Mouse (Mus musculus): ENCODE results near the gene Ndufb7. TPM values are rescaled to one million over a fixed set of nuclear protein-coding genes. Genes with fewer than 3 reads are reported as not detected.

The Ndufb7 gene
- total and polyA plus RNA-seq, 3 experiments, result 144 to 331 (median 223) TPM

- Histone ChIP-seq H3K36me3 (replicated peaks in 1 of 2; ENCODE audit: control insufficient read depth in 1 of 2, insufficient read depth in 1 of 2, low read length in 1 of 2) (peaks cover 24 to 90% of the 10 kb centered on the region in 2 experiments), H3K4me1 (ENCODE audit: control insufficient read depth in 1 of 2, insufficient read depth in 2 of 2) (peaks cover 5 to 15% of the 10 kb centered on the region in 2 experiments; a peak in 3 of 4 replicates), H3K9ac (ENCODE audit: insufficient read depth, low read depth) (no peak overlapping the region), H3K4me3 (replicated peaks in 1 of 3; ENCODE audit: low read depth in 2 of 3, low read length in 2 of 3, poor library complexity in 1 of 3) (no peak overlapping the region), H3K9me3 (replicated peaks; ENCODE audit: low read length) (peaks cover 6% of the 10 kb centered on the region), H3K27me3 (replicated peaks) (no peaks in the 10 kb centered on the region), H3K79me2 (replicated peaks; ENCODE audit: control insufficient read depth, extremely low read depth, insufficient read depth, poor library complexity, severe bottlenecking) (peaks cover 25% of the 10 kb centered on the region), H3K4me2 (ENCODE audit: insufficient read depth, low read depth, poor library complexity, severe bottlenecking) (no peak overlapping the region), H3K27ac (ENCODE audit: insufficient read depth, low read depth) (no peak overlapping the region)
- in situ Hi-C loops (cut with MboI; ENCODE audit: low pct_ligation_motif_present, low pct_unique_long_range_greater_than_20kb, low sequenced_read_pairs), result no loop called here
- DNase-seq (ENCODE audit: extremely low read depth), result no peak
- dilution Hi-C loops (cut with MboI; ENCODE audit: extremely low pct_ligation_motif_present, extremely low pct_unique_long_range_greater_than_20kb, low sequenced_read_pairs), result no loop called here
- no peak for TF ChIP-seq GABPA (IDR thresholded peaks at IDR 0.05; ENCODE audit: insufficient replicate concordance, low read depth, low read length)
- no peak for TF ChIP-seq NELFE (IDR thresholded peaks at IDR 0.05; ENCODE audit: low read depth, low read length)
- TF ChIP-seq BHLHE40 (IDR thresholded peaks at IDR 0.05; ENCODE audit: low read depth, low read length), result no peak
- TF ChIP-seq USF1 (IDR thresholded peaks at IDR 0.05; ENCODE audit: low read depth, low read length), result no peak
- TF ChIP-seq ELF1 (IDR thresholded peaks at IDR 0.05; ENCODE audit: low read depth, low read length), result no peak
- TF ChIP-seq SMC3 (IDR thresholded peaks at IDR 0.05; ENCODE audit: low read depth, low read length), result no peak
- TF ChIP-seq MAFK (IDR thresholded peaks at IDR 0.05; ENCODE audit: insufficient replicate concordance, low read length), result no peak
- TF ChIP-seq RAD21 (IDR thresholded peaks at IDR 0.05; ENCODE audit: low read depth, low read length), result no peak
- no peak for TF ChIP-seq MEF2A (IDR thresholded peaks at IDR 0.05; ENCODE audit: borderline replicate concordance, low read depth, low read length)
- TF ChIP-seq JUND (conservative IDR thresholded peaks at IDR 0.05; ENCODE audit: low read depth, low read length), result no peak
- no peak for TF ChIP-seq USF2 (conservative IDR thresholded peaks at IDR 0.05; ENCODE audit: low read depth, low read length)
- TF ChIP-seq MAX (IDR thresholded peaks at IDR 0.05; ENCODE audit: low read length), result no peak
- TF ChIP-seq TBP (conservative IDR thresholded peaks at IDR 0.05; ENCODE audit: low read depth, low read length), result no peak
- no peak for TF ChIP-seq HCFC1 (IDR thresholded peaks at IDR 0.05; ENCODE audit: low read depth, low read length)
- TF ChIP-seq POLR2AphosphoS2 (IDR thresholded peaks at IDR 0.05; ENCODE audit: low read depth, low read length), result no peak
- no peak for TF ChIP-seq TCF12 (IDR thresholded peaks at IDR 0.05; ENCODE audit: low read depth, low read length)
- no peak for TF ChIP-seq CTCF (conservative IDR thresholded peaks at IDR 0.05 in 1 of 2, IDR thresholded peaks at IDR 0.05 in 1 of 2; ENCODE audit: low read depth in 2 of 2, low read length in 2 of 2)
- no peak for TF ChIP-seq PAX5 (IDR thresholded peaks at IDR 0.05; ENCODE audit: low read length)
Observed at GRCm38 (mm10) chr8:83587644-83588043, 21.2 kb downstream of the Ndufb7 start.

DNA sequence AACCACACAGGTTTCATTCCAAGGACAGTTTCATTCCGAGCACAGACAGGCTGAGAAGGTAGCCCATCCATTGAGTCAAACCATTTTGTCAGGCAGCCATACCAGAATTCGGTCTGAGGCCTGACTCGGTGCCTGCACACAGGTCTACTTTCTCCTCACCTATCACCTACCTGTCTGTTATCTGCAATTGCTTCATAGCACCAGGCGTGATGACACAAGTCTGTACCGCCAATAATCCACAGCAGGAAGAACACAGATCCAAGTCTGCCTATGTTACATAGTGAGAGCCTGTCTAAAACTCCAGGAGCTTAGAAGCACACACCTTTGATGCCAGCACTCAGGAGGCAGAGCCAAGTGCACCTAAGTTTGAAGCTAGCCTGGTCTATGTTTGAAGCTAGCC, 22.4 kb downstream of the Ndufb7 start:
- Histone ChIP-seq H3K27ac (ENCODE audit: insufficient read depth, low read depth) (no peak overlapping the region), H3K4me2 (ENCODE audit: insufficient read depth, low read depth, poor library complexity, severe bottlenecking) (no peak overlapping the region), H3K36me3 (replicated peaks in 1 of 2; ENCODE audit: control insufficient read depth in 1 of 2, insufficient read depth in 1 of 2, low read length in 1 of 2) (peaks cover 19 to 78% of the 10 kb centered on the region in 2 experiments), H3K27me3 (replicated peaks) (no peaks in the 10 kb centered on the region), H3K9ac (ENCODE audit: insufficient read depth, low read depth) (no peak overlapping the region), H3K4me1 (ENCODE audit: control insufficient read depth in 1 of 2, insufficient read depth in 2 of 2) (peaks cover 5 to 22% of the 10 kb centered on the region in 2 experiments; a peak in 3 of 4 replicates), H3K9me3 (replicated peaks; ENCODE audit: low read length) (peaks cover 6% of the 10 kb centered on the region), H3K4me3 (replicated peaks in 1 of 3; ENCODE audit: low read depth in 2 of 3, low read length in 2 of 3, poor library complexity in 1 of 3) (no peak overlapping the region), H3K79me2 (replicated peaks; ENCODE audit: control insufficient read depth, extremely low read depth, insufficient read depth, poor library complexity, severe bottlenecking) (peaks cover 36% of the 10 kb centered on the region)
- dilution Hi-C loops (cut with MboI; ENCODE audit: extremely low pct_ligation_motif_present, extremely low pct_unique_long_range_greater_than_20kb, low sequenced_read_pairs), result no loop called here
- TF ChIP-seq EP300 (IDR thresholded peaks at IDR 0.05; ENCODE audit: low read length) (no peak), RCOR1 (conservative IDR thresholded peaks at IDR 0.05; ENCODE audit: low read depth, low read length) (no peak), NELFE (IDR thresholded peaks at IDR 0.05; ENCODE audit: low read depth, low read length) (no peak), ZC3H11A (IDR thresholded peaks at IDR 0.05; ENCODE audit: low read depth, low read length) (no peak), USF1 (IDR thresholded peaks at IDR 0.05; ENCODE audit: low read depth, low read length) (no peak), HCFC1 (IDR thresholded peaks at IDR 0.05; ENCODE audit: low read depth, low read length) (no peak)
- no peak for DNase-seq (ENCODE audit: extremely low read depth)
- in situ Hi-C loops (cut with MboI; ENCODE audit: low pct_ligation_motif_present, low pct_unique_long_range_greater_than_20kb, low sequenced_read_pairs), result no loop called here

Data from CH12.LX (cell line).